Mouse (Mus musculus): ENCODE data around the gene Cbs.
"Not testable (repeated sequence)": the region's sequence is repeated elsewhere in the genome, so short reads cannot be mapped to it uniquely, and the experiment has no call there.

Gene Cbs

GRCm38 (mm10) chr17:31646199-31647002 is 9.4 kb upstream of the Cbs start:
- DNase-seq (ENCODE audit: low spot score in 2 of 2): no peak

- DNase-seq (ENCODE audit: low spot score in 2 of 2): no peak
Observed at GRCm38 (mm10) chr17:31642913-31643312, 5.9 kb upstream of the Cbs start.

- DNase-seq (ENCODE audit: low spot score in 2 of 2): no peak
Observed at GRCm38 (mm10) chr17:31642331-31642730, 5.3 kb upstream of the Cbs start.

- no peak for DNase-seq (ENCODE audit: low spot score in 2 of 2)
Observed at GRCm38 (mm10) chr17:31639651-31640050, 2.6 kb upstream of the Cbs start.

GRCm38 (mm10) chr17:31637866-31638570 is 980 bp upstream of the Cbs start:
- DNase-seq (ENCODE audit: low spot score in 2 of 2): no peak

GRCm38 (mm10) chr17:31636277-31636941 is 629 bp downstream of the Cbs start:
- DNase-seq (ENCODE audit: low spot score in 2 of 2): peak in 1 of 2 experiments; percentile 20

- no peak for DNase-seq (ENCODE audit: low spot score in 2 of 2)
Observed at GRCm38 (mm10) chr17:31635781-31636180, 1.3 kb downstream of the Cbs start.

GRCm38 (mm10) chr17:31634896-31635295 is 2.1 kb downstream of the Cbs start:
- no peak for DNase-seq (ENCODE audit: low spot score in 2 of 2)

- DNase-seq (ENCODE audit: low spot score in 2 of 2): no peak
Observed at GRCm38 (mm10) chr17:31633007-31633406, 4.0 kb downstream of the Cbs start.

GRCm38 (mm10) chr17:31631081-31631800 is 5.8 kb downstream of the Cbs start:
- DNase-seq (ENCODE audit: low spot score in 2 of 2): no peak

- no peak for DNase-seq (ENCODE audit: low spot score in 2 of 2)
Observed at GRCm38 (mm10) chr17:31627961-31628360, 9.1 kb downstream of the Cbs start.

GRCm38 (mm10) chr17:31623101-31623500 is 13.9 kb downstream of the Cbs start:
- DNase-seq (ENCODE audit: low spot score in 2 of 2): no peak

- no peak for DNase-seq (ENCODE audit: low spot score in 2 of 2)
Observed at GRCm38 (mm10) chr17:31613086-31613755, 23.8 kb downstream of the Cbs start.

GRCm38 (mm10) chr17:31609895-31610294 is 27.1 kb downstream of the Cbs start:
- DNase-seq (ENCODE audit: low spot score in 2 of 2): no peak

- DNase-seq (ENCODE audit: low spot score in 2 of 2): not testable (repeated sequence)
Observed at GRCm38 (mm10) chr17:31609173-31609572, 27.9 kb downstream of the Cbs start.

GRCm38 (mm10) chr17:31607256-31607951 is 29.6 kb downstream of the Cbs start:
- no peak for DNase-seq (ENCODE audit: low spot score in 2 of 2)

- no peak for DNase-seq (ENCODE audit: low spot score in 2 of 2)
Observed at GRCm38 (mm10) chr17:31606424-31606823, 30.6 kb downstream of the Cbs start.

- DNase-seq (ENCODE audit: low spot score in 2 of 2): no peak
Observed at GRCm38 (mm10) chr17:31598593-31598992, 38.4 kb downstream of the Cbs start.

- DNase-seq (ENCODE audit: low spot score in 2 of 2): no peak
Observed at GRCm38 (mm10) chr17:31597957-31598356, 39.1 kb downstream of the Cbs start.

- no peak for DNase-seq (ENCODE audit: low spot score in 2 of 2)
Observed at GRCm38 (mm10) chr17:31595077-31595476, 42.0 kb downstream of the Cbs start.

GRCm38 (mm10) chr17:31594590-31594989 is 42.4 kb downstream of the Cbs start:
- DNase-seq (ENCODE audit: low spot score in 2 of 2): peak in 1 of 2 experiments; percentile 22
